Mouse (Mus musculus): ENCODE measurements around the gene Farsa. TPM values are rescaled to one million over a fixed set of nuclear protein-coding genes. Genes with fewer than 3 reads are reported as not detected.
"Not testable (repeated sequence)": the region's sequence is repeated elsewhere in the genome, so short reads cannot be mapped to it uniquely, and the experiment has no call there.

Farsa gene
- polyA plus RNA-seq, 1 experiment, result 50.4 TPM

DNA sequence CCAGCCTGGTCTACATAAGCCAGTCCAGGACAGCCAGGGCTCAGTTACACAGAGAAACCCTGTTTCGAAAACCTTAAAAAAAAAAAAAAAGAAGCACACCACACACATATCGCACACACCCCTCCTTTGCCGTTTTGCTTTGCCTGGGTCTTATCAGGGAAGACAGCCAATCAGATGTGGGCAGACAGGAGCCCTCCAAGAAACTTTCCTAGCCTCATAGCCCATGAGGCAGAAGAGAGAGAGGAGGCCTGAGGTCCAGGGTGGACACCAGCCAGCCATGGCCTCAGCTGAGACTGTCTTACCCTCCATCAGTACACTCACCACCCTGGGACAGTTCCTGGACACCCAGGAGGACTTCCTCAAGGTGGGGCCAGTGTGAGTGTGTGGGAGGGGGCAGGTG is 45.0 kb downstream of the Farsa start, which contains the start of gene Klf1:
TSS of gene Klf1 (plus strand) at position 177 of the 400 bp plus-strand sequence.
- Histone ChIP-seq H3K4me1 (ENCODE audit: control insufficient read depth, insufficient read depth, low read length) (peaks cover 22% of the 10 kb centered on the region), H3K36me3 (ENCODE audit: control insufficient read depth, insufficient read depth, low read length) (no peaks in the 10 kb centered on the region), H3K27me3 (ENCODE audit: control insufficient read depth, insufficient read depth, low read length) (no peaks in the 10 kb centered on the region; the same call in 1 of the 2 replicates), H3K4me3 (ENCODE audit: control insufficient read depth, low read depth, low read length) (peak within 1 kb of the TSS; percentile 92), H3K27ac (ENCODE audit: control insufficient read depth, insufficient read depth, low read depth, low read length) (no peak within 1 kb of the TSS)
- no peak for TF ChIP-seq POLR2A (IDR thresholded peaks at IDR 0.05; ENCODE audit: control insufficient read depth, low read depth, low read length)
- TF ChIP-seq CTCF (IDR thresholded peaks at IDR 0.05; ENCODE audit: control insufficient read depth, insufficient read depth, insufficient replicate concordance, low read depth, low read length), result no peak

GRCm38 (mm10) chr8:84902367-84902919 is 45.7 kb downstream of the Farsa start:
- Histone ChIP-seq H3K27me3 (ENCODE audit: control insufficient read depth, insufficient read depth, low read length) (no peaks in the 10 kb centered on the region; the same call in 1 of the 2 replicates), H3K36me3 (ENCODE audit: control insufficient read depth, insufficient read depth, low read length) (no peaks in the 10 kb centered on the region), H3K27ac (ENCODE audit: control insufficient read depth, insufficient read depth, low read depth, low read length) (no peak overlapping the region), H3K4me1 (ENCODE audit: control insufficient read depth, insufficient read depth, low read length) (peaks cover 22% of the 10 kb centered on the region), H3K4me3 (ENCODE audit: control insufficient read depth, low read depth, low read length) (peak overlapping the region; percentile 92)
- TF ChIP-seq POLR2A (IDR thresholded peaks at IDR 0.05; ENCODE audit: control insufficient read depth, low read depth, low read length) (no peak), CTCF (IDR thresholded peaks at IDR 0.05; ENCODE audit: control insufficient read depth, insufficient read depth, insufficient replicate concordance, low read depth, low read length) (no peak)

GRCm38 (mm10) chr8:84902920-84903661 is 46.3 kb downstream of the Farsa start:
- peak; percentile 68 for TF ChIP-seq CTCF (IDR thresholded peaks at IDR 0.05; ENCODE audit: control insufficient read depth, insufficient read depth, insufficient replicate concordance, low read depth, low read length)
- TF ChIP-seq POLR2A (IDR thresholded peaks at IDR 0.05; ENCODE audit: control insufficient read depth, low read depth, low read length), result no peak
- Histone ChIP-seq H3K36me3 (ENCODE audit: control insufficient read depth, insufficient read depth, low read length) (no peaks in the 10 kb centered on the region), H3K27me3 (ENCODE audit: control insufficient read depth, insufficient read depth, low read length) (no peaks in the 10 kb centered on the region; the same call in 1 of the 2 replicates), H3K27ac (ENCODE audit: control insufficient read depth, insufficient read depth, low read depth, low read length) (no peak overlapping the region), H3K4me3 (ENCODE audit: control insufficient read depth, low read depth, low read length) (peak overlapping the region; percentile 92), H3K4me1 (ENCODE audit: control insufficient read depth, insufficient read depth, low read length) (peaks cover 22% of the 10 kb centered on the region)

GRCm38 (mm10) chr8:84904351-84904750 is 47.6 kb downstream of the Farsa start:
- TF ChIP-seq CTCF (IDR thresholded peaks at IDR 0.05; ENCODE audit: control insufficient read depth, insufficient read depth, insufficient replicate concordance, low read depth, low read length), result no peak
- no peak for TF ChIP-seq POLR2A (IDR thresholded peaks at IDR 0.05; ENCODE audit: control insufficient read depth, low read depth, low read length)
- Histone ChIP-seq H3K27ac (ENCODE audit: control insufficient read depth, insufficient read depth, low read depth, low read length) (no peak overlapping the region), H3K4me3 (ENCODE audit: control insufficient read depth, low read depth, low read length) (peak overlapping the region; percentile 28), H3K27me3 (ENCODE audit: control insufficient read depth, insufficient read depth, low read length) (no peaks in the 10 kb centered on the region; the same call in 1 of the 2 replicates), H3K36me3 (ENCODE audit: control insufficient read depth, insufficient read depth, low read length) (no peaks in the 10 kb centered on the region), H3K4me1 (ENCODE audit: control insufficient read depth, insufficient read depth, low read length) (peaks cover 31% of the 10 kb centered on the region)

- no peak for TF ChIP-seq POLR2A (IDR thresholded peaks at IDR 0.05; ENCODE audit: control insufficient read depth, low read depth, low read length)
- no peak for TF ChIP-seq CTCF (IDR thresholded peaks at IDR 0.05; ENCODE audit: control insufficient read depth, insufficient read depth, insufficient replicate concordance, low read depth, low read length)
- H3K36me3 ChIP-seq (ENCODE audit: control insufficient read depth, insufficient read depth, low read length), result no peaks in the 10 kb centered on the region
- no peak overlapping the region for H3K4me3 ChIP-seq (ENCODE audit: control insufficient read depth, low read depth, low read length)
- H3K27ac ChIP-seq (ENCODE audit: control insufficient read depth, insufficient read depth, low read depth, low read length), result no peak overlapping the region
- H3K4me1 ChIP-seq (ENCODE audit: control insufficient read depth, insufficient read depth, low read length), result peaks cover 31% of the 10 kb centered on the region
- H3K27me3 ChIP-seq (ENCODE audit: control insufficient read depth, insufficient read depth, low read length), result no peaks in the 10 kb centered on the region; the same call in 1 of the 2 replicates
Measured at GRCm38 (mm10) chr8:84907037-84907436, 50.2 kb downstream of the Farsa start.

DNA sequence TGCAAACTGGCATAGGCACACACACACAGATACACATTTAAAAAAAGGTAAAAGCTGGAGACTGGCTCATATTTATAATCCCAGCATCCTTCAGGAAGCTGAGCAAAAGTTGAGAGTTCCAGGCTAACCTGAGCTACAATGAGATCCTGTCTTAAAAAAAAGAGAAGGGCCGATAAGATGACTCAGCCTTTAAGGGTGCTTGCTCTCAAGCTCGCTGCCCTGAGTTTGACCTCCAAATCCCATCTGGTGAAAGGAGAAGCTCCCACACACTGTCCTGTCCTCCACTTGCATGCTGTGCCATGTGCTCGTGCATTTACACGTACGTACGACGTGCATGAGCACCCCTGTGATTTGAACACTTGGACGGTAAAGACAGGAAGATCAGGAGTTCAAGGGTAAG is 50.7 kb downstream of the Farsa start:
- TF ChIP-seq CTCF (IDR thresholded peaks at IDR 0.05; ENCODE audit: control insufficient read depth, insufficient read depth, insufficient replicate concordance, low read depth, low read length) (no peak), POLR2A (IDR thresholded peaks at IDR 0.05; ENCODE audit: control insufficient read depth, low read depth, low read length) (no peak)
- Histone ChIP-seq H3K36me3 (ENCODE audit: control insufficient read depth, insufficient read depth, low read length) (no peaks in the 10 kb centered on the region), H3K27me3 (ENCODE audit: control insufficient read depth, insufficient read depth, low read length) (no peaks in the 10 kb centered on the region; the same call in 1 of the 2 replicates)

DNA sequence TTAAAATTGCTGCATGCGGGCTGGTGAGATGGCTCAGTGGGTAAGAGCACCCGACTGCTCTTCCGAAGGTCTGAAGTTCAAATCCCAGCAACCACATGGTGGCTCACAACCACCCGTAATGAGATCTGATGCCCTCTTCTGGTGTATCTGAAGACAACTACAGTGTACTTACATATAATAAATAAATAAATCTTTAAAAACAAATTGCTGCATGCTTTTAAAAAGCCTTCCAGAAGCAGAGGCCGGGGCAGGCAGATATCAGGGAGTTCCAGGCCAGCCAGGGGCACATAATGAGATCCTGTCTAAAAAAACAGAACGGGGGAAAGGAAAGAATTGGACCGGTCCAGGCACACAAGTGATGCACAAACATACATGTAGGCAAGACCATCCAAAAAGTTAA is 51.2 kb downstream of the Farsa start:
- H3K27me3 ChIP-seq (ENCODE audit: control insufficient read depth, insufficient read depth, low read length); H3K27ac ChIP-seq (ENCODE audit: control insufficient read depth, insufficient read depth, low read depth, low read length): not testable (repeated sequence)

More for the DNA sequence above, 50.7 kb downstream of the Farsa start:
- Histone ChIP-seq H3K27ac (ENCODE audit: control insufficient read depth, insufficient read depth, low read depth, low read length) (no peak overlapping the region), H3K4me1 (ENCODE audit: control insufficient read depth, insufficient read depth, low read length) (peaks cover 34% of the 10 kb centered on the region), H3K4me3 (ENCODE audit: control insufficient read depth, low read depth, low read length) (no peak overlapping the region)

More for the DNA sequence above, 51.2 kb downstream of the Farsa start:
- not testable (repeated sequence) for H3K36me3 ChIP-seq (ENCODE audit: control insufficient read depth, insufficient read depth, low read length); H3K4me3 ChIP-seq (ENCODE audit: control insufficient read depth, low read depth, low read length)
- H3K4me1 ChIP-seq (ENCODE audit: control insufficient read depth, insufficient read depth, low read length), result peaks cover 34% of the 10 kb centered on the region
